Mouse (Mus musculus) olfactory bulb, adult 2 months (tissue): ENCODE data around the gene Myadml2.

Experiments used
- CTCF ChIP-seq: fragments of 200-500 bp; IDR thresholded peaks from 2 replicates; pipeline ENCODE4 v1.5.1; 2012; ENCODE audit warnings: low read depth, mild to moderate bottlenecking, low read length, moderate library complexity; ENCODE audit not compliant: insufficient read depth
- POLR2A ChIP-seq: fragments of 200-500 bp; IDR thresholded peaks from 2 replicates; pipeline ENCODE4 v1.6.1; 2012; ENCODE audit warnings: mild to moderate bottlenecking, low read depth, low read length, moderate library complexity; ENCODE audit not compliant: insufficient read depth

GRCm38 (mm10) chr11:120641255-120641654 is 6.7 kb downstream of the Myadml2 start:
- TF ChIP-seq CTCF (no peak), POLR2A (no peak)
